Mouse (Mus musculus) Muller cell, postnatal 12 days (primary cell): ENCODE measurements at regions not wholly inside any gene's neighbourhood (a gene's known extent, or its start where the extent isn't known, plus 50 kb on each side); places are given as distances from the start of the nearest gene placed in this dataset.

Experiments used
- DNase-seq: peaks from one replicate; pipeline ENCODE4 v3.0.0-alpha.2; 2015; ENCODE audit errors: inconsistent ontology term

GRCm38 (mm10) chr13:90823877-90824276, 81.3 kb downstream of the Atp6ap1l start:
- DNase-seq = peak; percentile 14

GRCm38 (mm10) chr13:90821898-90822297, 83.3 kb downstream of the Atp6ap1l start:
- DNase-seq = no peak

- no peak for DNase-seq
These were observed 84.7 kb downstream of the Atp6ap1l start for GRCm38 (mm10) chr13:90820453-90820852.

- DNase-seq = no peak
These were observed 85.2 kb downstream of the Atp6ap1l start for GRCm38 (mm10) chr13:90819934-90820333.

- no peak for DNase-seq
These were observed 90.8 kb downstream of the Atp6ap1l start for GRCm38 (mm10) chr13:90814174-90814865.

GRCm38 (mm10) chr13:90810011-90810410, 95.1 kb downstream of the Atp6ap1l start:
- no peak for DNase-seq

GRCm38 (mm10) chr13:90799641-90800040, 105.5 kb downstream of the Atp6ap1l start:
- DNase-seq = no peak

GRCm38 (mm10) chr13:90798791-90799542, 106.2 kb downstream of the Atp6ap1l start:
- no peak for DNase-seq

GRCm38 (mm10) chr13:90798381-90798780, 106.8 kb downstream of the Atp6ap1l start:
- no peak for DNase-seq

- peak; percentile 81 for DNase-seq
These were observed 107.9 kb downstream of the Atp6ap1l start for GRCm38 (mm10) chr13:90797209-90797608.

- DNase-seq = no peak
These were observed 108.3 kb downstream of the Atp6ap1l start for GRCm38 (mm10) chr13:90796809-90797208.

- DNase-seq = no peak
These were observed 122.7 kb downstream of the Atp6ap1l start for GRCm38 (mm10) chr13:90782435-90782834.

- no peak for DNase-seq
These were observed 123.2 kb downstream of the Atp6ap1l start for GRCm38 (mm10) chr13:90781974-90782373.

- DNase-seq = no peak
These were observed 127.2 kb downstream of the Atp6ap1l start for GRCm38 (mm10) chr13:90777952-90778298.

GRCm38 (mm10) chr13:90777123-90777951, 127.8 kb downstream of the Atp6ap1l start:
- DNase-seq = no peak

GRCm38 (mm10) chr13:90762154-90762553, 143.0 kb downstream of the Atp6ap1l start:
- DNase-seq = no peak

GRCm38 (mm10) chr13:90760516-90761050, 144.6 kb downstream of the Atp6ap1l start:
- DNase-seq = no peak

GRCm38 (mm10) chr13:90754451-90754850, 150.7 kb downstream of the Atp6ap1l start:
- no peak for DNase-seq

GRCm38 (mm10) chr13:90749741-90750140, 155.4 kb downstream of the Atp6ap1l start:
- no peak for DNase-seq

GRCm38 (mm10) chr13:90745063-90745462, 160.1 kb downstream of the Atp6ap1l start:
- DNase-seq = no peak

- no peak for DNase-seq
These were observed 162.3 kb downstream of the Atp6ap1l start for GRCm38 (mm10) chr13:90742615-90743402.
